Mouse (Mus musculus) inflammation-experienced regulatory T-cells (primary cell): ENCODE data around the gene Obp1a. TPM values are rescaled to one million over a fixed set of nuclear protein-coding genes. Genes with fewer than 3 reads are reported as not detected.

Experiments
- polyA plus RNA-seq, 2 experiments: library from polyadenylated mRNA; unstranded; fragments of 100-300 nt; shearing (Covaris generic); gene quantifications; one replicate each; pipeline ENCODE4 v1.2.1; 2017

Gene Obp1a
- polyA plus RNA-seq, result not detected

GRCm38 (mm10) chrX:78091274-78091673 is at the start of gene Obp1a:
Gene Obp1a (minus strand): TSS chrX:78091374.

GRCm38 (mm10) chrX:78125167-78125566 is 34.0 kb upstream of the Obp1a start, which contains the start of gene Gm5938:
Gene Gm5938 (plus strand): TSS chrX:78125467.

Other genes starting within 250 kb of the Obp1a start
- gene Pbsn, start 237.8 kb downstream of the Obp1a start, polyA plus RNA-seq, result not detected
- not detected for gene Gm14744, start 226.6 kb downstream of the Obp1a start, polyA plus RNA-seq
- not detected for gene 5430402E10Rik, start 166.3 kb downstream of the Obp1a start, polyA plus RNA-seq
- under 1 TPM in 1 of 2 experiments, not detected in 1; 0.37 TPM for gene Gm5938, start 34.1 kb upstream of the Obp1a start, polyA plus RNA-seq
- gene Obp1b, start 95.4 kb upstream of the Obp1a start, polyA plus RNA-seq, result not detected
- gene Gm14743, start 154.5 kb upstream of the Obp1a start, polyA plus RNA-seq, result not detected